Mouse (Mus musculus): ENCODE results near the gene Ube2b.

The Ube2b gene

DNA sequence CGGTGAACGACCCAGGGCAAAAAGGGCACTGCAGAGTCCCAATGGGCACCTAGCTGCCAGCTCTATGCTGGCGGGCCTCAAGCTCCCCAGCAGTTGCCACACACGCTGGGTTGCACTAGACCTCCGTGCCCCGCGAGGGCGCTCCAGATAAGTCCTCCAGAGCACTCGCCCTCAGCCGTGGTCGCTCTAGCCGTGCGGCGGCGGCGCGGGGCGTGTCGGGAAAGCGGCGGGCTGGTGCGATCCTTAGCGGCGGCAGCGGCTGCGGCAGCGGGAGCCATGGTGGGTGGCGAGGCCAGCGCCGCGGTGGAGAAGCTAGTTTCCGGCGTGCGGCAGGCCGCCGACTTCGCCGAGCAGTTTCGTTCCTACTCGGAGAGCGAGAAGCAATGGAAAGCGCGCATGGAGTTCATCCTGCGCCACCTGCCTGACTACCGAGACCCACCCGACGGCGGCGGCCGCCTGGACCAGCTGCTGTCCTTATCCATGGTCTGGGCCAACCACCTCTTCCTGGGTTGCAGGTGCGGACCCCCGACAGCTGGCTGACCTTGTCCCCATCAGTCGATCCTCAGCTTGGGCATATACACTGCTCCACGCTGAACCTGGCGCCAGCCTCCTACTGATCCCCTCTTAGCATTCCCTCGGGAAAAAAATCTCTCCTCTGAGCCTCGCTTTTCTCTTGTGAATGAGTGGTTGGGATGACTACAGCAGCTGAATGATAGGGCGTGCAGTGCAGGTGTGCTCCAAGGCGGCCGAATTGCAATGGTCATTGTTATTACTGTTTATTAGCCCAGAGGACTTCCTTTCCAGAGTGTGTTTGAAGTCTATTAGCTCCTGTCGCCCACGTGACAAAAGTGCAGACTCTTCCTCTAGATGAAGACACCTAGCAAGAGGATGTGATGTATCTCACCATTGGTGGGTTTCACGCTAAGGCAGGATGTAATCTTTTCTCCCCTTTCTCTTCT is 32.8 kb downstream of the Ube2b start, which contains the start of gene Cdkn2aipnl:
Gene Cdkn2aipnl, plus strand, starts transcription at position 219 of the 959 bp plus-strand sequence.
- DNase-seq (ENCODE audit: low read depth, low spot score): peak; percentile 97

DNA sequence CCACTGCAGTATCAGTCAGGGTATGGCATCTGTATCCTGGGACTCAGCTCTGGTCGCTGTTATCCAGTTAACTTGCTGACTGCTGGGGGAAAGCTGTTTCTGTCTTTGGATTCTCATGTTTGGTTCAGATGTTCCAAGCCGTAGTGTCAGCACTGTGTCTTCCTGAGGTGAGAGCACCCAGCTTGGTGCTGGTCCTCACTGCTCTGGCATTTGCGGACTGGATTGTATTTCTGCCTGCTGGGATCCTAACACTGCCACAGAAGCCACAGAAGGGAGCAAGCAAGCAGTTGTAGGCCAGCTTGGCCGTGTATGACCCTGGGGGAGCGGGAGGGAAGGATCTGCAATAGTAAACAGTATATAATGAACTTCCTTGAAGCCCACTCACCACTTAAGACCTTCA is 33.9 kb downstream of the Ube2b start:
- no peak for DNase-seq (ENCODE audit: low read depth, low spot score)

DNA sequence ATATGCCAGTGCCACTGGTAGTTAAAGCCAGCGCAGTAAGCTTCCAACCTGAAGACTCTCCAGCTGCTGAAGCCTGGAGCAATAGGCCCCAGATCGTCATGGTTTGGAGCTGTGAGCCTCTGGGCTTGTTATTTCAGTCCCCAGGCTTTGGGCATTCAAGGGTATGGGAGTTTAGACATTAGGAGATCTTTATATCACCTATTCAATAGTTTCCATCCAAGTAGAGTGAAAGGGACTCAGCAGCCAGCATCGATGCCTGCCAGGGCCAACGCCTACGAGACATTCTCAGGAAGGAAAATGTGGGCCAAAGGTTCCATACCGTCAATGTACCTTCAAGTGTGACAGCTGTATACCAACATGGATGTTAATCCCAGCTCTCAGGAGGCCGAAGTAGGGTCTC is 38.3 kb downstream of the Ube2b start:
- no peak for DNase-seq (ENCODE audit: low read depth, low spot score)

DNA sequence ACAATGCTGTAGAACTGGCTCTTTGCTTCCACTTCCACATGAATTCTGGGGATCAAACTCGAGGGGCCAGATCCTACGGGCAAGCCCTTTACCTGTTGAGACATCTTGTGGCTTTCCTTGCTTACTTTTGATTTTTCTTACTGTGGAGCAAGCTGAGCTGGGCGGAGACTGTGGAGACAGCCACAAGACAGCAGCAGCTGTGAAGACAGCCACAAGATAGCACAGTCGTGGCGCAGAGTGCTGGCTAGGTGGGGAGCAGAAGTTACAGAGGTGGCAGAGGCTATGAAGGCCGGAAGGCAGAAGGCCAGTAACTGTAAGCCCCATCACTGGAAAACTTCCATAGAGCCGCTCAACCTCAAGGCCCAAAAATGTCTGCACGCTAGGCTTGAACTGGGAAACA is 38.8 kb downstream of the Ube2b start:
- no peak for DNase-seq (ENCODE audit: low read depth, low spot score)

DNA sequence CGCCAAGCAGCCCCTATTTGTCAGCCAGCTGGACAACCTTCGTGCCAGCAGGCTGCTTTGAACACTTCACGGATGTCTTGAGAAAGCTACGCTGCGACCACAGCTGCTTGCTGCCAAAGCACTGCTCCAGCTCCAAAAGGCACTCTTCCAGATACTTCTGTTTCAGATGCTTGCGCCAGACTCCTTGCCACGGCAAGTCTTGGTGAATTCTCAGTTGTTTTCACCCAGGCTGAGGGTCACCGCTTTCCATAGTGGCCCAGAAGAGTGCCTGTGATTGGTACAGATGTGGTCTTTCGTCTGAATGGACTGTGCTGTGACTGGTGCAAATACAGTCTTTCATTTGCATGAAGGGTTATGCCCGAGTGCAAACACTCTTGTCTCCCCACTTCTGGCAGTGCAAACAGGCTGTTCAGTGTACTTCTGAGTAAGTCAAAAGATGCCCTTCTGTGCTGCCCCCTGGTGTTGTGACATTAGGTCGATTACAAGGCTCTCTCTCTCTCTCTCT is 39.5 kb downstream of the Ube2b start:
- DNase-seq (ENCODE audit: low read depth, low spot score): peak; percentile 44

DNA sequence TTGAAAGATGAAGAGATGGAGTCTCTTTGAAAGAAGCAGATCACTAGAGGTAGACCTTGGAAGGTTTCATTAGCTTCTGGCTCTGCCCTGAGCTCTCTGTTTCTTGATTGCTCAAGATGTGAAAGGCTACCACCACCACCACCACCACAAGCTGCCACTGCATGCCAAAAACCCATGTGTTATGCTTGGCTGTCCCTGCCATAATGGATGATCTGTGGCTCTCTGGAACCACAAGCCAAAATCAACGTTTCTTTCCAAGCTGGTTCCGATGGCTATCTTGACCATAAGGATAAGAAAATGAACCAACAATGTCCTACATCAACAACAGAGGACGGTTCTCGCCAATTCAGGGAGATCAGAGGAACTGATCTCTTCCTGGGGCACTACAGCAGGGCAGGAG is 40.5 kb downstream of the Ube2b start:
- no peak for DNase-seq (ENCODE audit: low read depth, low spot score)

DNA sequence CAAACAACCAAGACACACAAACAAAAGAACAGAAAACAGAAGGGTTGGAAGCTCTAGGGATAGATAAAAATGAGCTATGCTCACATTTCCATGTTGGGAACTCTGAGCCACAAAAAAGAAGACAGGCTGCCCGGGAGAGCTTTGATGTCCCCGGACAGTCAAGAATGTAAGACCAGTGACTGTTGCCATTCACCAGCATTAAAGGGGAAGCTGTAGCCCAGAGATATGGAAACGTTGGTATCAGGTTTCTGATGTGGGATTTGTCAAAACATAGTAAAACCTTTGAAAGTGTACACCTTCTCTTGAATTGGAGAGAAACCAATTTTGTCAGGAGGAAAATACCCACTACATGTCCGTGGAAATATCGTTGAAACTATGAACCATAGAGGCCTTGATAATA is 41.1 kb downstream of the Ube2b start:
- DNase-seq (ENCODE audit: low read depth, low spot score): no peak

DNA sequence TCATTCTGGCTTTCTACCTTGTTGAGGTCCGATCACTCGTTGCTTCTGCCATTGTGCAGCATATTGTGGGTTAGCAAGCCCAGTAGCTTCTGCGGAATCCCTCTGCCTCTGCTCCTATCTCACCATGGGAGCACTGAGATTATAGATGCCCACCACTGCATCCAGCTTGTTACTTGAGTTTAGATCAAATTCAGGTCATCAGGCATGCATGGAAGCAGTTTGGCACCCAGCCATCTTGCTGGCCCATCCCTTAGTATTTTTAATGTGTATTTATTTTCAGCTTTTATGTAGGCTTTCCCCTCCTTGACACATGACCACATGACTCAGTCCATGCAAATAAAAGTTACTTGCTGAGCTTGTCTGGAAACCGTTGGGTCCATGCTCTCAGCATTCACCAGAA is 42.8 kb downstream of the Ube2b start:
- no peak for DNase-seq (ENCODE audit: low read depth, low spot score)

DNA sequence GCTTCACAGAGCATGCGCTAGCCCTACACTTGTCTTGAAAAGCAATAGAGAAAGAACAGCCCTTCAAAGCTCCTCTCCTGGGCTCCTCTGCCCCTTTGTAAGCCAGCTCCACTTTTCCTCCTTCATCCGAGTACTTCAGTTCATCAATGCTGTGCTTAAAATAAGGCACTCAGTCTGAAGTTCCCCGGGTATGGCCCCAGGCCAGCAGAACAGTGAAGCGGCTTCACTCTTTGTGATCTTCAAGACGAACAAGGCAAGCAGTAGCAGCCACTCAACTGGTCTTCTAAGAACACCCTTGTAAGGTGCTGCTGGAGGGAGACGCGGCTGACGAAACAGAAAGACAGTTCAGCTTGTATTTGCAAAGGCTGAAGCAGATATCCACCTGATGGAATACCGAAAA is 44.5 kb downstream of the Ube2b start:
- no peak for DNase-seq (ENCODE audit: low read depth, low spot score)

DNA sequence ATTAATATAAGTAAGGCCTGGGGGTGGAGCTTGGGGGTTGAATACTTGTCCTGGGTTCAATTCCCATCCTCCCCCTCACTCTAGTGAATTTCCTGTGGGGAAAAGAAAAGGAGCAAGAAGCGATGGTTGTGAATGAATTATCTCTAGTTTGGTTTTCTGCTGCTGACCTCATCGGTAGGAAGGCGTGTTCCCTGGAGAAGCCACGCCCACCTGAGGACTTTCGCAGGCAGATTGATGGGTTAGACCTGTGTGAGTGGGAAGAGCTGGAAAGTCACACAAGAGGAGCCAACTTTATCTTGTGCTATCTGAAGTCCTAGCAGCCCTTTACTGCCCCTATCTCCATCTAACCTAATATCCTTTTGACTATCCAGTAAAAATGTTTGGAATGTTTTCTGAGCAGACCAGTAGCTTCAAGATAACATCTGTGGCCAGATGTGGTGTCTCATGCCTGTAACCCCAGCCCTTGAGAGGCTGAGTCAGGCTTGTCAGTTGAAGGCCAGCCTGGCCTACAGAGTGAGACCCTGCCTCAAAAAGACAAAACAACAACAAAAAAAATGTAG is 48.6 kb downstream of the Ube2b start:
- peak; percentile 25 for DNase-seq (ENCODE audit: low read depth, low spot score)

DNA sequence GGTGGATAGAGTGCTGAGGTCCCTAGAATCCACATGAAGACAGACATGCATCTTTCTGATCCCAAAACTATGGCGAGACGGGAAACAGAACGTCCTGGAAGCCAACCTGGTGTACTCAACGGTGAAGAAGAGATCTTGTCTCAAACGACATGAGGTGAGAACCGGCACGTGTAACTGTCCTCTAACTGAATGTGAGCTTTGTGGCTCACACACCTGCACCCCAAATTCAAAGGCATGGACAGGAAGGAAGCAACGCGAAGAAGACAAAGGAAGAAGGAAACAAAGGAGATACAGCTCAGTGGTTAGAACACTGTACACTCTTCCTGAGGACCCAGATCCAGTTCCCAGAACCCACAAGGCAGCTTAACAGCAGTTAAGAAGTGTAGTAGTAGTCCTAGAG is 50.6 kb downstream of the Ube2b start:
- no peak for DNase-seq (ENCODE audit: low read depth, low spot score)

DNA sequence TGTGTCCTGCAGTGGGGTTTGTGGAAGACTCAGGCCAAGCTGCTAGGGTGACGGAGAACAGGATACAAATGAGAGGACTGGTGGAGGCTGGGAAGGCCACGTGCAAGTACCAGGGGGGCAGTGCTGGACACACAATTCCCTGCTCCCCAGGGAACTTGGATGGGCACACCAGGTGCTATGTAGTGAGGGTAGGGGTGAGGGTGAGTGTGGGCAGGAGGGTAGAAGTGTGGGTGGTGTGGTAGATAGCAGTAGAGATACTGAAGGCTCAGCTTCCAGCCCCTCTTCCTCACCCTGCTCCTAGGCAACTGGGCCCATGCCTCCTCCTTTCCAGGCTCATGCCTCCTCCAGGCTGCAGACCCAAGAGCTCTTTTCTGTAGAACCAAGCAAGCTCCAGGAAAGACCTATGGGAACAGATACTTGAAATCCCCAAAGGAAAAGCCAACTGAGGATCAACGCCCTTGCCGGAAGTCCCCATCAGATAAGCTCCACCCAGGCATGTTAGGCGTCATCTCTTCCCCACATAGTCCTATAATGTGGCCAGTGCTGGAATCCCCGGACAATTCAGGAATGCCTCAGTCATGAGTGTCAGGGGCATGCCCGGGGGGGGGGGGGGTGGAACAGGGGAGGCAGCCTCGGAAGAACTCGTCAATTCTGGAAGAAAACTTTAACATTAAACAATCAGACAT is 51.3 kb downstream of the Ube2b start:
- no peak for DNase-seq (ENCODE audit: low read depth, low spot score)

DNA sequence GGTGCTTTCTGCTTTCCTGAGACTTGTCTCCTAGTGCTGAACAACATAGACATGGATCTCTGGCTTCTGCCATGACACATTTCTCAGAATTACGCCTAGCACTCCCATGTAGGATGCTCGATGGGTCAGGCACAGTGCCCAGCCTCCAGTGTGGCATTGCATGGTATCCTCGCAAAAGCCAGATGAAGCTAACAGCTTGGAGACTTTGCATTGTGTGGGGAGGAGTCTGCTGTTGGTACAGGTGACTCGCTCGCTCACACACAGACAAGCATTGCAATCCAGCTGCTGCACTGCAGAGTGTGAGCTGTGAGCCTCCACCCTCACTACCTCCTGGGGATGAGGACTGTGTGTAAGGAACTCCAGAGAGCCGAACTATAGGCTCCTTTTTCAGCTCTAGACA is 54.4 kb downstream of the Ube2b start:
- DNase-seq (ENCODE audit: low read depth, low spot score): no peak

DNA sequence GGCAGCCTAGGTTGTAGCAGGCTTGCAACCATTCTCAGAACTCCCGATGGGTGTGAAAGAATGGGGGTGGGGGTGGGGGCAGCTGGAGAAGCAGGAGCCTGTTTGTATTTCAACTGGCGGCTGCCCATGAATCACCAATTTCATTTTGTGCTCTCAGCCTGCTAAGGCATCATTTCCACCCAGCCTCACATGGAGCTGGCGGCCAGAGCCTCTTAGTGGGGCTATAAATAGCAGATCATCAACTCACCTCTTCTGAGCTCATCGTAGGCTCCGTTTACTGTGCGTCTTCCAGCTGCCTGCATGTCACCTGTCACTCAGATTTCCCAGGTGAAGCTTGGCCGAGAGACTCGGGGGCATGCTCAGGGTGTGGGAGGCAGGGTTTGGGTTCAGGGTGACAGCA is 55.0 kb downstream of the Ube2b start:
- no peak for DNase-seq (ENCODE audit: low read depth, low spot score)

DNA sequence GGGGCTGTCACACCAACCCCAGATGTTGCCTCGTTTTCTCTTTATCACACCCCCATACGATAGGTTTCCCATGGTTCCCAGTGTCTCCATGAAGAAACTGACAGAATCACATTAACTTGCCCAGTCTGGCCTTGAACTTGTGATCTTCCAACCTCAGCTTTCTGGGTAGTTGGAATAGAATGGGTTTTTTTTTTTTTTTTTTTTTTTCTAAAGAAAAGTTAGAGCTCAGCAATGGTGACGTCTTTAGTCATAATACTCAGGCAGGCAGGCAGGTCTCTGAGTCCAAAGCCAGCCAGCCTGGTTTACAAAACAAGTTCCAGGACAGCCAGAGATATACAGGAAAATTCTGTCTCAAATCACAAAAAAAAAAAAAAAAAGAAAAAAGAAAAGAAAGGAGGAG is 56.3 kb downstream of the Ube2b start:
- DNase-seq (ENCODE audit: low read depth, low spot score): no peak

DNA sequence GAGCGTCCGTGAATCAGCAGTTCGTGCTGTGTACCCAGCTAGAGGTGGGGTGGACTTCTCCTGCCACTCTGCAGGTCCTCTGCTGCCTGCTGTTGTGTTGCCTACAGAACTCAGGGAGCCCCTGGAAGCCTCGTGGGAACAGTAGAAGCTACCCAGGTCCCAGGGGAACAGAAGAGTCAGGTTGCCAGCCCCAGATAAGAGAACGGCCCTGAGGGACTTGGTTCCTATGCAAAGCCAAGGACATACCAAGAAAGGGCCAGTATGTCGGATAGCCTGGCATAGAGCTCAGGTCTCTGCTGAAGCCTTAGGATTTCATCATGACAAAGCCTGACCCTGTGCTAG is 57.1 kb downstream of the Ube2b start:
- no peak for DNase-seq (ENCODE audit: low read depth, low spot score)

DNA sequence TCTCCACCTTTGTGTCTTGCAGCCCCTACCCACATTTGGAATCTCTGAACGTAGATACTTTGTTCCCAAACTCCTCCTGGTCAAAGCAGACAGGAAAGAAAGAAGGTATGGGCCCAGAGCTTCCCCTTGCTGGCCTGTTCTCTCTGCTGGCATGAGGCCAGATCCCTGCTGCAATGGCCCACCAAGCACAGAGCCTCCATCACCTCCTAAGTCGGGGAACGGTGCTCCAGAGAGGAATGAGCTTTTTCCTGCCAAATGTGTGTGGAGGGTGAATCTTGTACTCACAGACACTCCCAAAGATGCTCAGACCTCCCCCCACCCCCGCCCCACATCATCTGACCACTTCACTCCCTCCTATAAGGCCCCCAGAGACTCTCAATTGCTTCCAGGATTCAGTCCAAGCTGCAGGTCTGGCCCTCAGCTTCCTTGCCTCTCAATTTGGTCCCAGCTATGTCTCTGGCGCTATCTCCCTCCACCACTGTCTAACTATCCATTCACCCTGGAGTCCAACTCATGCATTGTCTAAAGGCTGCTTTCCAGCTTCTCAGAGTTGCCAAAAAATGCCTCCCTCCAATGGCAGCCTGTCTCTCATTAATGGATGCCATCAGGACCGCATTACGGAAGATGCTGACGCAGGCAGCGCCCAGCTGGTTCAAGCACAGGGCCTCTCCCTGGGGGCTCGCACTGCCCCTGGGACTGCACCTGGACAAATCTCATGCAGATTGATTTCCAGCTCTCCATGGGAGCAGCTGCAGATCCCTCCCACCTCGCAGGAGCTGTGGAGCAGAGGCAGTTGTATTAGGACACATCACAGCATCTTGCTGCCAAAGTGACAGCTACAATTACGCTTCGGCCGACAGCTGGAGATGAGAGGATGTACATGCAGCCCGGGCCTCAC is 57.7 kb downstream of the Ube2b start:
- DNase-seq (ENCODE audit: low read depth, low spot score): no peak

DNA sequence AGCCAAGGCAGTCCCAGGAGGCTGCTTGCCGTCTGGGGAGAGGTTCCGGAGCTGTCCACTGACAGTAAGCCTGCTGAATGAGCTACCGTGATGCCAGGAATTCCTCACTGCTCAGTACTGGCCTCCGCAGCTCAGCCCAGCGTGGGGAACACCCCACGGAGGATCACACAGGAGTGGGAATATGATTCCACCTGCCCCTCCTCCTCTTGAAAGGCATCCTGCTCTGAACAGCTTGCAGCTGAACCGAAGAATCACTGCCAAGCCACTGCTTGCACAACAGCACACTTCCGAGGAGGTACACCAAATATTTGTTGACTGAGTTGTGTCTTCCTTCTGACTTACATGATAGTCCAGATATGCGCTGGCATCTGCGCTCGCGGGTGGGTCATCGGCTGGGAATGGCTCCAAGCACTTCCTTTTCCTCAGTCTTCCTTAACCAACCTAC is 60.0 kb downstream of the Ube2b start:
- no peak for DNase-seq (ENCODE audit: low read depth, low spot score)

DNA sequence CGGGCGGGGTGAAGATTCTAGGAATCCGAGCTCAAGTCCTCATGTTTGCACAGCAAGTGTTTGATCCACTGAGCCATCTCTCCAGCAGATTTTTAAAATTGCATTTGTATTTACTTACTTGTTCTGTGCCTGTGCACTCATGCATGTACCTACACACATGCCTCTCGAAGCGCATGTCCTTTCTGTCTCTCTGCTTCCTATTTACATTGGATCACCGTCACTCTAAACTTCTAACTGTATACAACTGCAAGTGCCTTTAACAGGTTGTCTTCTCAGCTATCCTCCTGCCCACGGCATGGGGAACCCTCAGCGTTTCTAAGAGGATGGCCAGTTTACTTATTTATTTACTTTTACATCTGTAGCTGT is 61.0 kb downstream of the Ube2b start:
- DNase-seq (ENCODE audit: low read depth, low spot score): no peak

DNA sequence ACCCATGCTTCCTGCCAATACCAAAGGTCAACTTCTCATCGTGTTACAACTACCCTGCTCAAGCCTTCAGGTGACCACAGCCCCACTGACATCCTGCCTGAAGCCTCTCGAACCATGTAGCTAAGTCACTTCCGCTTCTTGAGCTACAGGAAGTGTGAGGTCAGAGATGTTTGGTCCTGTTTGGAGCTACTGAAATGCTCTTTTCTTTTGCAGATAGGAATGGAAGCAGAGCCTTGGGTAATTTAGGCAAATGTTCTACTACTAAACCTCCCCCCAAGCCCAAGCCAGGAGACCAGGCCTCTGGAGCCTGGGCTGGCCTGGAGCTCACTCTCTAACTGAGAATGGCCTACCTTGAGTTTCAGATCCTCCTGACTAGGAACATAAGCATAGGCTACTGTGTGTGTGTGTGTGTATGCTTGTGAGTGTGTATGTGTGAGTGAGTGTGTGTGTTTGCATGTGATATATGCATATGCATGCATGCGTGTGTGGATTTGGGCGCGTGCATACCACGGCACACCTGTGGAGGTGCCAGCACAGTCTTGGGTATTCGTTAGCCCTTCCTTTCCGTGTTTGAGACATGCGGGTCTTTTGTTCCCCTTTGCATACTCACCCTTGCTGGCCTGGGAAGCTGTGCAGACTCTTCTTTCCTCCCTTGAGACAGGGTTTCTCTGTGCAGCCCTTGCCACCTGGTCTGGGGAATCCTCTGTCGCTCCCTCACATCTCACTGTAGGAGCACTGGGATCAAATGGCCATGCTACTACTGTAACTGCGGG is 61.6 kb downstream of the Ube2b start:
- no peak for DNase-seq (ENCODE audit: low read depth, low spot score)

DNA sequence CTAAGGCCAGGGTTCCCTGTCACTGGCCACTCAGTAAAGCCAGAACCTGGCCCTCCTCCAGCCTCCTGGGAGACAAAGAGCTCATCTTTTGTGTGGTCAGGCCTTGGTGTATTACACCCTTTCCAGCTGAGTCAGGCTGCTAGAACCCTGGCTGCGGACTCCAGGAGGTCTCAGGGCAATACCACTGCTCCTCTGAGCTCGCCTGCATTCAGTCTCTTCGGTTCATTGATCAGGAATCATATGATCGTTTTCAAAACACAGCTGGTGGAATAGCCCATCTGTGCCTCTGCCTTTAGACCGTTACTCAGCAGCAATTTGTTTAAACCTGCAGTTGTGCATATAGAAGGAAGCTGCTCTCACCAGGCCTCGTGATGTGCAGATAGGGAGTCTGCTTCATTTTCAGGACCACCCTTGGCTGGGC is 63.2 kb downstream of the Ube2b start:
- DNase-seq (ENCODE audit: low read depth, low spot score): no peak

Measured in ES-CJ7 (cell line).